Mouse (Mus musculus): ENCODE measurements around the gene Hoxc6.

Gene Hoxc6

GRCm38 (mm10) chr15:103041613-103042012, 43.6 kb downstream of the Hoxc6 start:
- no peak for DNase-seq

- peak; percentile 19 to 31 for DNase-seq
These were observed 44.2 kb downstream of the Hoxc6 start for GRCm38 (mm10) chr15:103042209-103042608.

GRCm38 (mm10) chr15:103051670-103052069, 53.6 kb downstream of the Hoxc6 start:
- no peak for DNase-seq

- no peak for DNase-seq
These were observed 55.2 kb downstream of the Hoxc6 start for GRCm38 (mm10) chr15:103053210-103053609.

GRCm38 (mm10) chr15:103056396-103056795, 58.3 kb downstream of the Hoxc6 start:
- peak; percentile 34 to 39 for DNase-seq

GRCm38 (mm10) chr15:103058715-103059114, 60.7 kb downstream of the Hoxc6 start:
- peak; percentile 17 to 20 for DNase-seq

- peak in 1 of 2 experiments; percentile 27 for DNase-seq
These were observed 61.4 kb downstream of the Hoxc6 start for GRCm38 (mm10) chr15:103059393-103059992.

- DNase-seq: no peak
These were observed 61.9 kb downstream of the Hoxc6 start for GRCm38 (mm10) chr15:103060021-103060340.

GRCm38 (mm10) chr15:103060341-103061130, 62.5 kb downstream of the Hoxc6 start:
- DNase-seq: peak; percentile 75 to 77

- DNase-seq: peak; percentile 81 to 84
These were observed 63.2 kb downstream of the Hoxc6 start for GRCm38 (mm10) chr15:103061131-103061825.

Data from kidney, adult 8-10 months (tissue).